Mouse (Mus musculus) ES-Bruce4 (cell line): ENCODE measurements at regions not wholly inside any gene's neighbourhood (a gene's known extent, or its start where the extent isn't known, plus 50 kb on each side); places are given as distances from the start of the nearest gene placed in this dataset.

Source experiments
- CTCF ChIP-seq: IDR thresholded peaks from one replicate; pipeline ENCODE4 v1.8.1; 2011; ENCODE audit warnings: low read depth, low read length
- POLR2A ChIP-seq: IDR thresholded peaks from one replicate; pipeline ENCODE4 v1.8.1; 2011; ENCODE audit warnings: low read length; ENCODE audit not compliant: insufficient read depth

DNA sequence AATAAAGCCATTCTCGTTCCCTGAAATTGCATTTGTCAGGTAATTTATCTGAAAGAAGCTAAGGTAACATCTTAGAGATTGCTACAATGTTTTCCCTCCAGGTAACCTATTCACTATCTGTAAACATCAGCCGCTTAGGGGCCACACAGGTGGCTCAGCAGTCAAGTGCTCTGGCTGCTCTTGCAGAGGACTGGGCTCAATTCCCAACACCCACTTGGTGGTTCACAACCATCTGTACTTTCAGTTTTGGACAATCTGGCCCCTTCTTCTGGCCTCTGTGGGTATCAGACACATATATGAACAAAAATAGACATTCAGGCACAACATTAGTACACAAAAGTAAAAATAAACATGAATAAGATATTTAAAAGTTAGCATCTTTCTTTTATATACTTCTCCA is 596.4 kb downstream of the Hace1 start:
- TF ChIP-seq CTCF (no peak), POLR2A (no peak)
